Mouse (Mus musculus): ENCODE results near the gene Rap1b. TPM values are rescaled to one million over a fixed set of nuclear protein-coding genes. Genes with fewer than 3 reads are reported as not detected.

Gene Rap1b
- total RNA-seq, 4 experiments from 2014 or later: 56.6 to 59.8 (median 59.1) TPM

DNA sequence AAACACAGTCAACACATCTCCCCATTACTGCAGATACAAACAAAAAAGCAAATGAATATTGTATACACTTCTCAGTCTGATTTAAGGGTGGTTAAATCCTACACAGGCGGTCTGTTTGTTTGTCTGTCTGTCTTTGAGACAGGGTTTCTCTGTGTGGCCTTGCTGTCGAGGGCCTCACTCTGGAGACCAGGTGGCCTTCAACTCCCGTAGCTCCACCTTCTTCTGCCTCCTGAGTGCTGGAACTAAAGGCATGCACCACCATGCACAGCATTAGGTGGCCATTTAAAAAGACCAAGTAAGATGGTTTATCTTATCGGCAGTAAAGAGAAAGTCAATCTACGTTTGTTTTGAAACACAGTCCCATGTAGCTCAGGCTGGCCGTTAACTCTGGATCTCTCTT, 22.5 kb downstream of the Rap1b start:
- no peak for DNase-seq (ENCODE audit: low spot score in 2 of 2)

DNA sequence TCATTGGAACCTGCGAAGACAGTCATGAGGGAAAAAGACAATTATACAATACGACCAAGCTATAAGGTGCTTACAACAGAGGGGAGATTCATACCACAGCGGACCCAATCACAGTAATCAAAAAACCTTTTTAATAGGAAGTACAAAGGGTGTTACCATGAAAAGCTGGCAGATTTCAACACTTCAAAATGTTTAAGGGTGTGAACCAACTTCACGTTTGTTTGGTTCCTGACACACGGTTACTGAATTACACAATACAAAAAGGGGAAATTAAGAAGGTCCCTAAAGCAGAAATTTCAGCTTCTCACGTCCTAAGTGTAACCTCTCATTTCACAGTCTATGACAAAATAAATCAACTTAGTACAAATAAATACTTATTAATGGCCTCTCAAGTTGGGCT, 27.2 kb downstream of the Rap1b start:
- no peak for DNase-seq (ENCODE audit: low spot score in 2 of 2)

DNA sequence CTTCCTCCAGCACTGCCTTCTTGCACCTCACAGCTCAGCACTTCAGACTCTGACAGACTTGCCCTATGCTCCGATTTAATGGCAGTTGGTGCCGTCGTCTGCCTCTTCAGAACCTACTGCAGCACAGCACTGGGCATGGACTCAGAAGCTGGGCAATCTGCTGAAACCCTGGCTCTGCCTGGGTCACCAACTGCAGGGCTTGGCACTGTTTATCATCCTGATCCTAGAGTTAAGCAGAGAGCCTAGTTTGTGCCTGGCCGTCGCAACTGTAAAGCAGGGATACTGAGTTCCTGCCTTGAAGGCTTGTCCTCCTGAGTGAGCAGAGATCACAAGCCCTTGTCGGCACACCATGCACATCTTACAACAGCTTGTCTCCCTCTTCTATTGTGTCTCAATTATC, 29.1 kb downstream of the Rap1b start:
- no peak for DNase-seq (ENCODE audit: low spot score in 2 of 2)

DNA sequence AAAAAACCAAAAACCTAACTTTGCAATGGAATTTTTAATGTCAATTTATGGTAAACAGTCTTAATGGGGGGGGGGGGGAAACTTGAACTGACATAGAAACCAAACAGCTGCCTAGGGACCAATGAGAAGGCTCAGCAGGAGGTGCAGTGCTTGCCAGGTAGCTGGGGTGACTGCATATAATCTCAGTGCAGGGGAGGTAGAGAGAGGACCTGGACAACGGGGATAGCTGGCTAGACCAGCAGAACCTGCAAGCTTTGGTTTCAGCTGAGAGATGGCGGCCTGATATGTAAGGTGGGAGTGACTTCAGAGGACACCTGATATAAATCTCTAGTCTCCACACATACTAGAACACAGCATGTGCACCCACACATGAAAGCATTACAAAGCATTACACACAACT, 33.3 kb downstream of the Rap1b start:
- no peak for DNase-seq (ENCODE audit: low spot score in 2 of 2)

DNA sequence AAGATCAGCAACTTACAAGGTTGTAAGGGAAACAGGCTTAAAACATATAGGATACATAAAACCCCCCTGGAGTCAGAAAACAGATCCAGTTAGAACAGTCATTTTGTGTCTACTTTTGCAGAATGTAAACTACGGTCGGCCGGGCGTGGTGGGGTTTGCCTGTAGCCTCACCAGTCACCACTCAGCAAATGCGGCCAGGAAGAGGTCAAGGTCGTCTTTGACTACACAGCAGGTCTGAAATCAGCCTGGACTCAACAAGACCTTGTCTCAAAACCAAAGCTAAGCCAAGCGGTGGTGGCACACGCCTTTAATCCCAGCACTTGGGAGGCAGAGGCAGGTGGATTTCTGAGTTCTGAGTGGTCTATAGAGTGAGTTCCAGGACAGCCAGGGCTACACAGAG, 34.3 kb downstream of the Rap1b start:
- no peak for DNase-seq (ENCODE audit: low spot score in 2 of 2)

- no peak for DNase-seq (ENCODE audit: low spot score in 2 of 2)
Observed at GRCm38 (mm10) chr10:117810506-117810905, 35.3 kb downstream of the Rap1b start.

GRCm38 (mm10) chr10:117808068-117808467, 37.8 kb downstream of the Rap1b start:
- no peak for DNase-seq (ENCODE audit: low spot score in 2 of 2)

DNA sequence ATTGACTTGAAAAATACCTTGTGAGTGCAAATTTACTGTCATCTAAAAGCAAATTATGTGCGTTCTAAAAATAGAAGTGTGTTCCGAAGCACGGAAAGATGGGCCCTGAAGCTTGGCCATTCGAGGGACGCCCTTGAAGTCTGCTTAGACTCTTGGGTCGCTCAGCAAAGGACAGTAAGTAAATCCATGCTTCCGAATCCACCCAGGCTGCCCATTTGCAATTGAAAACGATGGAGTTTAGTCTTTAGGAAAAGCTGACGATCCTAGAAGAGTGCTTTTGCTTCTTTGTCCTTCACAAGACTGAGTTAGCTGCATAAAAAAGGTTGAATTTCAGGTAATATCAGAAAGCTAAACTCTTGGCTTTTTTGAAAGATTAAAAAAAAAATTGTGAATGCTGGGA, 39.9 kb downstream of the Rap1b start:
- no peak for DNase-seq (ENCODE audit: low spot score in 2 of 2)

DNA sequence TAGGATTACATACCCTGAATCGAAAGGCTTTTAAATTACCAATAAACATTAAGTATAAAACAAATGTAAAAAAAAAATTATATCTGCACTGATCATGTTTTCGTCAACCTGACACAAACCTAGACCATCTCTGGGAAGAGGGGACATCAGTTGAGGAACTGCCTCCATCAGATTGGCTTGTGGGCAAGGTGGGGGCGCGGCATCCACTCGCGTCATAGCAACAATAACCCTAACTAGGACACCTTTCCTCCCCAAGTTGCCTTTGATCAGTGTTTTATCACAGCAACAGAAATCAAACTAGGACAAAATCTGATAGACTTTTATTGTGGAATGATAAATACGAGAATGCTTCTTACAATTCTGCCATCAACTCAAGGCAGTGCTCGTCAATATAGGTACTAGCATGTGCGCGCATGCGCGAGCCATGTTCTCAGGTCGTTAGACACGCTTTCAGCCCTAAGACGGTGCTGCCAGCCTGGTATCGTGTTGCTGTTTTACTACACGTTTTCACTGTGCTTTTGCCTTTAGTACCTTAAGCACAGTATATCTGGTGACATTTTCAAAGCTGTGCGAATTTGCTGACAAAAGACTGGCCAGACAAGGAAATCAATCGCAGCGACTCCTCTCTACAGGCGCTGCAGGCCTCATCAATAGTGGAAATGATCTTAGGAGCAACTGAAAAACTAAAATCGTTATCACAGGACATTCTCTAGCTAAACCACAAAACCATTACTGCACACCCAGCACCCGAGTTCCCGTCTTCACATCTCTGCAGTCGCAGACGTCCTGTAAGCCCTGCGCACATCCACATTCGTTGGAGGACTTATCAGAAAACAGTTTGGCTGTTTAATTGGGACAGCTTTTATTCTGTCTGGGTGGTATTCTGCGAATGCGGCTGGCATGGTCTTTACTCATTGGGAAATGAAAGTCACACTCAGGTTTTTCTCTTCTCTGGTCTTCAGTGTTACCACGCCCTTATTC, 41.7 kb downstream of the Rap1b start:
- no peak for DNase-seq (ENCODE audit: low spot score in 2 of 2)

- no peak for DNase-seq (ENCODE audit: low spot score in 2 of 2)
Observed at GRCm38 (mm10) chr10:117801886-117802285, 43.9 kb downstream of the Rap1b start.

- DNase-seq (ENCODE audit: low spot score in 2 of 2): no peak
Observed at GRCm38 (mm10) chr10:117799806-117800205, 46.0 kb downstream of the Rap1b start.

GRCm38 (mm10) chr10:117798436-117799035, 47.3 kb downstream of the Rap1b start:
- no peak for DNase-seq (ENCODE audit: low spot score in 2 of 2)

GRCm38 (mm10) chr10:117797684-117798083, 48.2 kb downstream of the Rap1b start:
- no peak for DNase-seq (ENCODE audit: low spot score in 2 of 2)

- DNase-seq (ENCODE audit: low spot score in 2 of 2): no peak
Observed at GRCm38 (mm10) chr10:117797106-117797505, 48.7 kb downstream of the Rap1b start.

- no peak for DNase-seq (ENCODE audit: low spot score in 2 of 2)
Observed at GRCm38 (mm10) chr10:117796181-117796580, 49.7 kb downstream of the Rap1b start.

DNA sequence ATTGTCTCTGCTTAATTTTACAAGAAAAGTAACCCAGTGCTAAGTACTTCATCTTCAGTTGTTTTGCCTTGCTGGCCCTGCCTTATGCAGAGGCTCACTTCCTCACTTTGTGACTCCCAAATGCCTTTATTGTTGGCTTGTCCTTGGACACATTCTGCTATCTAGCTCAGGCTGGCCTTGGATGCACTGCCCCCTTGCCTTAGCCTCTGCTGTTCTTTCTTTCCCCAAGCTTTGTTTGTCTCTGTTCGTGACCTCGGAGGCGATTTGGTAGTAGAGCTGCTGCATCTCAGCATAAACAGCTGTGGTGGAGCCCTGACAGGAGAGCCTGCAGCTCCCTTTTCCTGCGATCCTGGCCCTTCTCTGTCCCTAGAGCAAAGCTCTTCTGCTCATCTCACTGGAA, 50.6 kb downstream of the Rap1b start:
- no peak for DNase-seq (ENCODE audit: low spot score in 2 of 2)

GRCm38 (mm10) chr10:117793436-117794030, 52.3 kb downstream of the Rap1b start:
- DNase-seq (ENCODE audit: low spot score in 2 of 2): no peak

DNA sequence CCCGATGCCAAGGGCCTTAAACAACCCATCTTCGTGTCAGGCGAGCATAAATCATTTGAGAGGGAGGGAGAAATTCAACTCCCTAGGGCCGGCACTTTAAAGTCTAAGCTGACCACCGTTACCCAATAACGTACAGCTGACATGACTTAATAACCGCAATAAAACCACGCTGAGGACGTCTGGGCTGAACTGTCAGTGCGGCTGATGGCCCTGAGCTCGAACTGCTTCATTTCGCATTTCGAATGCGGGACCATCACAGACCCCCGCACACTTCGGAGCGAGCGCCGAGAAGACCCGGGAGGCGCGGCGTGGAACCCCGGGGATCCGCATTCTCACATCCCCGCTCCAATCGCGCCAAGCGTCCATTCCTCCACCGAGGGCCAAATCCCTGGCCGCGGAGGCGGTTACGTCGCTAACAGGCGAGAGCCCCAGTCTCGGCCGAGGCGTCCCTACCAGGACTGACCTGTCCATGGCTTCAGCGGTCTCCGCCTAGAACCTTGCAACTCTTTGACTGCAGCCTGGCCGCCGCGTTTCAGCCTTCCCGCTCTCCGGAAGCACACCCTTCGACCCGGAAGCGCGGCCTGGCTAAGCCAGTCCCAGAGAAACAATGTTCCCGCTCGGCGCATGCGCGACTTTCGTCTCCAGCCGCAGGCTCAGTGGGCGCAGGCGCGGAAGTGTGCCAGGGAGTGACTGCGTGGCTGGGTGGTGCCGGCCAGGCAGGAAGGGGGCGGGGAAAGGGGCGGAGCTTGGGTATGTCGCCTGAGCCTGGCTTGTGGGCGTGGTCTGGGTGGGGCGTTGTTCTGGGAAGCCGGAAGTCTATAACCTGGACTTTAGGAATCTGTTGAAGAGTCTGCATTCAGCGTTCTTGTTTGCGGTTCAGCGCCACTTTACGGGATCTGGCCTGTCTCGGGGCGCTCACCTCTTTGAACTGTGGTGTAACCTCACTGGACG, 53.4 kb downstream of the Rap1b start, which contains the start of gene Nup107:
Nup107 (minus strand) TSS at position 565 of the 951 bp plus-strand sequence.
- peak; percentile 99 to 100 for DNase-seq (ENCODE audit: low spot score in 2 of 2)

DNA sequence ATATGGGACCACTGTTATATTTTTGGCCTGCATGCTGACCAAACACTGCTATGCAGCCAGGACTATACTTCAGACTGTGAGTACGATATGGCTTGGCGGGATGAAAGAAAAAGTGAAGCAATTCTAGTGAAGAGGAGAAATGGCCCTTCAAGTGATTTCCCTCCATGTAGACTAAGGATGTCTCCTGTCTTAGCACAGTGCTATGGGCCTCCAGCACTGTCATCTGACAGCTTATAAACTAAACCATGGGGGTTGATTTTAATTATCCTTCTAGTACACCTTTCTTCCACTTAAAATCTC, 54.7 kb downstream of the Rap1b start:
- DNase-seq (ENCODE audit: low spot score in 2 of 2): no peak

GRCm38 (mm10) chr10:117790421-117791170, 55.2 kb downstream of the Rap1b start:
- no peak for DNase-seq (ENCODE audit: low spot score in 2 of 2)

GRCm38 (mm10) chr10:117790011-117790410, 55.8 kb downstream of the Rap1b start:
- no peak for DNase-seq (ENCODE audit: low spot score in 2 of 2)

Measured in layer of hippocampus, adult 8-10 months (tissue).